Mouse (Mus musculus) MEL (cell line): ENCODE results near the gene 1700021F05Rik. TPM values are rescaled to one million over a fixed set of nuclear protein-coding genes. Genes with fewer than 3 reads are reported as not detected.

Source experiments
- DNase-seq: peaks from one replicate; pipeline ENCODE4 v3.0.0; 2011; ENCODE audit warnings: low read depth, low spot score
- H3K27ac ChIP-seq: 2 replicates; pipeline ENCODE4 v1.5.1; 2012; ENCODE audit warnings: low read depth, mild to moderate bottlenecking, control low read depth, low read length, moderate library complexity; ENCODE audit not compliant: control insufficient read depth
- H3K27me3 ChIP-seq, 2 experiments: fragments of 150-350 bp in 1 of 2; sonication (generic) in 1 of 2; 2 replicates each; pipeline ENCODE4 v1.6.1; 2012; ENCODE audit warnings: low read length in 2 of 2, mild to moderate bottlenecking in 2 of 2, improper control_type of control experiment in 1 of 2, moderate library complexity in 1 of 2; ENCODE audit not compliant: insufficient read depth in 2 of 2, control insufficient read depth in 1 of 2
- H3K36me3 ChIP-seq, 2 experiments: 2 replicates each; pipeline ENCODE4 v1.6.1; 2012 to 2014; ENCODE audit warnings: low read length in 2 of 2, improper control_type of control experiment in 1 of 2, inconsistent platforms in 1 of 2, mild to moderate bottlenecking in 1 of 2; ENCODE audit not compliant: insufficient read depth in 2 of 2, control insufficient read depth in 1 of 2
- H3K4me1 ChIP-seq, 2 experiments: fragments of 150-350 bp in 1 of 2; sonication (generic) in 1 of 2; 2 replicates each; pipeline ENCODE4 v1.6.1; 2012; ENCODE audit warnings: low read length in 2 of 2, improper control_type of control experiment in 1 of 2, mild to moderate bottlenecking in 1 of 2; ENCODE audit not compliant: insufficient read depth in 2 of 2, control insufficient read depth in 1 of 2
- H3K4me3 ChIP-seq, 2 experiments: fragments of 150-350 bp in 1 of 2; sonication (generic) in 1 of 2; 2 replicates each; pipeline ENCODE4 v1.5.1; 2012; ENCODE audit warnings: low read depth in 2 of 2, low read length in 2 of 2, mild to moderate bottlenecking in 2 of 2, moderate library complexity in 2 of 2, control low read depth in 1 of 2, improper control_type of control experiment in 1 of 2; ENCODE audit not compliant: control insufficient read depth in 1 of 2, insufficient read depth in 1 of 2
- H3K79me2 ChIP-seq: 2 replicates; pipeline ENCODE4 v1.6.1; 2012; ENCODE audit warnings: mild to moderate bottlenecking, low read length, moderate library complexity; ENCODE audit not compliant: control insufficient read depth, poor library complexity, insufficient read depth
- H3K9ac ChIP-seq: 2 replicates; pipeline ENCODE4 v1.6.1; 2012; ENCODE audit warnings: low read depth, mild to moderate bottlenecking, control low read depth, low read length, moderate library complexity; ENCODE audit not compliant: control insufficient read depth, poor library complexity, severe bottlenecking
- H3K9me3 ChIP-seq: fragments of 150-350 bp; sonication (generic); replicated peaks from 2 replicates; pipeline ENCODE4 v1.6.1; 2012; ENCODE audit warnings: mild to moderate bottlenecking, low read length, improper control_type of control experiment, moderate library complexity; ENCODE audit not compliant: insufficient read depth
- CHD1 ChIP-seq: IDR thresholded peaks from 2 replicates; pipeline ENCODE4 v1.6.1; 2012; ENCODE audit warnings: low read depth, mild to moderate bottlenecking, inconsistent platforms, low read length, improper control_type of control experiment
- EP300 ChIP-seq, 2 experiments: IDR thresholded peaks; 2 replicates each; pipeline ENCODE4 v1.6.1; 2011; ENCODE audit warnings: improper control_type of control experiment in 2 of 2, low read length in 2 of 2, low read depth in 1 of 2, mild to moderate bottlenecking in 1 of 2
- ETS1 ChIP-seq: IDR thresholded peaks from 2 replicates; pipeline ENCODE4 v1.6.1; 2012; ENCODE audit warnings: low read depth, mild to moderate bottlenecking, inconsistent platforms, low read length, improper control_type of control experiment, moderate library complexity
- GABPA ChIP-seq: IDR thresholded peaks from 2 replicates; pipeline ENCODE4 v1.6.1; 2012; ENCODE audit warnings: low read depth, mild to moderate bottlenecking, inconsistent platforms, low read length, improper control_type of control experiment, moderate library complexity
- GATA1 ChIP-seq: IDR thresholded peaks from 2 replicates; pipeline ENCODE4 v1.6.1; 2011; ENCODE audit warnings: low read depth, low read length, improper control_type of control experiment
- HCFC1 ChIP-seq: IDR thresholded peaks from 2 replicates; pipeline ENCODE4 v1.6.1; 2012; ENCODE audit warnings: low read depth, mild to moderate bottlenecking, inconsistent platforms, low read length, improper control_type of control experiment, moderate library complexity
- MEF2A ChIP-seq: IDR thresholded peaks from 2 replicates; pipeline ENCODE4 v1.6.1; 2014; ENCODE audit warnings: low read depth, mild to moderate bottlenecking, inconsistent platforms, low read length, improper control_type of control experiment; ENCODE audit not compliant: poor library complexity, insufficient replicate concordance, severe bottlenecking; ENCODE audit errors: extremely low read depth
- POLR2A ChIP-seq, 2 experiments: IDR thresholded peaks; 2 replicates each; pipeline ENCODE4 v1.6.1; 2011 to 2012; ENCODE audit warnings: low read length in 2 of 2, mild to moderate bottlenecking in 2 of 2, control low read depth in 1 of 2, improper control_type of control experiment in 1 of 2, low read depth in 1 of 2, moderate library complexity in 1 of 2; ENCODE audit not compliant: control insufficient read depth in 1 of 2, insufficient read depth in 1 of 2, poor library complexity in 1 of 2
- RAD21 ChIP-seq: IDR thresholded peaks from 2 replicates; pipeline ENCODE4 v1.6.1; 2011; ENCODE audit warnings: mild to moderate bottlenecking, low read depth, low read length, improper control_type of control experiment
- SIN3A ChIP-seq: IDR thresholded peaks from 2 replicates; pipeline ENCODE4 v1.6.1; 2012; ENCODE audit warnings: low read length, improper control_type of control experiment, inconsistent platforms
- SMC3 ChIP-seq: IDR thresholded peaks from 2 replicates; pipeline ENCODE4 v1.6.1; 2011; ENCODE audit warnings: low read depth, low read length, improper control_type of control experiment
- TCF12 ChIP-seq: IDR thresholded peaks from 2 replicates; pipeline ENCODE4 v1.6.1; 2014; ENCODE audit warnings: low read depth, mild to moderate bottlenecking, inconsistent platforms, low read length, improper control_type of control experiment, moderate library complexity
- USF1 ChIP-seq: IDR thresholded peaks from 2 replicates; pipeline ENCODE4 v1.6.1; 2014; ENCODE audit warnings: low read depth, mild to moderate bottlenecking, inconsistent platforms, low read length, improper control_type of control experiment, moderate library complexity
- USF2 ChIP-seq, 2 experiments: IDR thresholded peaks; 2 replicates each; pipeline ENCODE4 v1.6.1; 2011 to 2012; ENCODE audit warnings: improper control_type of control experiment in 2 of 2, low read length in 2 of 2, borderline replicate concordance in 1 of 2, inconsistent platforms in 1 of 2, low read depth in 1 of 2, mild to moderate bottlenecking in 1 of 2; ENCODE audit not compliant: insufficient read depth in 1 of 2
- ZKSCAN1 ChIP-seq: IDR thresholded peaks from 2 replicates; pipeline ENCODE4 v1.6.1; 2012; ENCODE audit warnings: low read depth, mild to moderate bottlenecking, inconsistent platforms, low read length, improper control_type of control experiment, moderate library complexity
- ZNF384 ChIP-seq: IDR thresholded peaks from 2 replicates; pipeline ENCODE4 v1.6.1; 2012; ENCODE audit warnings: low read depth, mild to moderate bottlenecking, inconsistent platforms, low read length, improper control_type of control experiment
- polyA plus RNA-seq, 2 experiments: library from polyadenylated mRNA; stranded (reverse) in 1 of 2; unstranded in 1 of 2; fragments of >175 nt in 1 of 2; fragments of >200 nt in 1 of 2; gene quantifications; 2 replicates each; pipeline versions ENCODE4 v1.2.1 to v1.2.4; 2012; ENCODE audit warnings: low replicate concordance in 2 of 2, low read depth in 1 of 2; ENCODE audit not compliant: insufficient read length in 2 of 2, insufficient read depth in 1 of 2, missing spikeins in 1 of 2
- total RNA-seq: library from RNA; depleted of rRNA; stranded (reverse); fragments of 300-350 nt; gene quantifications from 2 replicates; pipeline ENCODE4 v1.2.3, GENCODE M21; 2012

1700021F05Rik gene
- total and polyA plus RNA-seq, 3 experiments, result 66.5 to 93.8 TPM; not detected in 1

GRCm38 (mm10) chr10:43516992-43517660, 23.7 kb downstream of the 1700021F05Rik start:
- no peaks in the 10 kb centered on the region for H3K36me3 ChIP-seq
- H3K27ac ChIP-seq, result no peak overlapping the region
- no peaks in the 10 kb centered on the region for H3K79me2 ChIP-seq
- peaks cover 0 to 2% of the 10 kb centered on the region in 2 experiments; a peak in 1 of 4 replicates for H3K4me1 ChIP-seq
- H3K9ac ChIP-seq, result no peak overlapping the region
- no peak overlapping the region for H3K4me3 ChIP-seq
- no peak for DNase-seq
- no peaks in the 10 kb centered on the region for H3K9me3 ChIP-seq
- TF ChIP-seq SIN3A (no peak), RAD21 (no peak), EP300 (IDR thresholded peaks at IDR 0.05; ENCODE audit: low read depth in 1 of 2, low read length in 2 of 2) (no peak), ETS1 (no peak)
- H3K27me3 ChIP-seq, result no peaks in the 10 kb centered on the region

- Histone ChIP-seq H3K27me3 (no peaks in the 10 kb centered on the region), H3K79me2 (no peaks in the 10 kb centered on the region), H3K27ac (no peak overlapping the region), H3K9ac (no peak overlapping the region)
- TF ChIP-seq POLR2A (IDR thresholded peaks at IDR 0.05; ENCODE audit: control insufficient read depth in 1 of 2, insufficient read depth in 1 of 2, low read depth in 1 of 2, low read length in 2 of 2, poor library complexity in 1 of 2) (no peak), HCFC1 (no peak), ETS1 (no peak), MEF2A (no peak), CHD1 (no peak), ZKSCAN1 (no peak), USF2 (IDR thresholded peaks at IDR 0.05; ENCODE audit: borderline replicate concordance in 1 of 2, insufficient read depth in 1 of 2, low read depth in 1 of 2, low read length in 2 of 2) (no peak), SMC3 (no peak), TCF12 (no peak), EP300 (IDR thresholded peaks at IDR 0.05; ENCODE audit: low read depth in 1 of 2, low read length in 2 of 2) (no peak), GATA1 (no peak), ZNF384 (no peak), USF1 (no peak), GABPA (no peak)
- TF ChIP-seq, all 39 proteins: peak for 0
- Histone ChIP-seq H3K4me1 (peaks cover 0 to 2% of the 10 kb centered on the region in 2 experiments; a peak in 1 of 4 replicates), H3K36me3 (no peaks in the 10 kb centered on the region), H3K4me3 (no peak overlapping the region), H3K9me3 (no peaks in the 10 kb centered on the region)
- DNase-seq, result no peak
These were observed 27.8 kb downstream of the 1700021F05Rik start for GRCm38 (mm10) chr10:43512976-43513375.
